Mouse (Mus musculus) ES-E14 (cell line): ENCODE measurements around the gene Pcnp.

Experiments
- CHD2 ChIP-seq: IDR thresholded peaks from 2 replicates; pipeline ENCODE4 v1.6.1; 2014; ENCODE audit warnings: mild to moderate bottlenecking, low read depth, low read length, inconsistent platforms
- MAFK ChIP-seq: IDR thresholded peaks from 2 replicates; pipeline ENCODE4 v1.6.1; 2014; ENCODE audit warnings: mild to moderate bottlenecking, low read depth, low read length, inconsistent platforms; ENCODE audit not compliant: insufficient read depth

GRCm38 (mm10) chr16:55974903-55975285 lies 54.6 kb downstream of the Pcnp start:
- TF ChIP-seq CHD2 (no peak), MAFK (no peak)
